Mouse (Mus musculus): ENCODE results near the gene Iqcf5. TPM values are rescaled to one million over a fixed set of nuclear protein-coding genes. Genes with fewer than 3 reads are reported as not detected.

Gene Iqcf5
- total RNA-seq, 2 experiments from 2014 or later, result not detected

DNA sequence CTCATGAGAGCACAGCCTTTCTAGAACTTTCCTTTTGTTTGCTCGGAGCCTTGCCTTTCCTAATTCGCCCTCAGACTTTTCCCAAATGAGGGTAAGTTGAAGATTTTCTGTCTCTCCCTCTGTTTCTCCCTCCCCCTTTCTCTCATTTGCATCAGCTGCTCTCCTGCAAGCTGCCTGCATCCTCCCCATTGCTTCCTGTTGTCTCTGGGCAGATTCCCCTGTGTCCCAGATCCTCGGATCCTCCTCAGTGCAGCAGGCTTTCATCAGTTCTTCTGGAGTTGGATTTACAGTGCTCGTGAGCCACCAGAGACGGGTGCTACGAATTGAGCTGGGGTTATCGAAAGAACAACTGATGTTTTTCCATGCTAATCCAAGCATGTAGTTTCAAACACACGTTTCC, 49.7 kb downstream of the Iqcf5 start:
- no peak for ATAC-seq (replicated peaks; ENCODE audit: low FRiP score, poor library complexity, severe bottlenecking)

Other genes with a start within 250 kb of the Iqcf5 start
- 3.5 and 4.4 TPM in 2 replicates for gene Poc1a, start 233.5 kb upstream of the Iqcf5 start, total RNA-seq (2015; ENCODE audit: low replicate concordance)
- gene Poc1a, start 233.5 kb upstream of the Iqcf5 start, total RNA-seq (2017; ENCODE audit: low replicate concordance), result 5.0 and 10.6 TPM in 2 replicates
- gene Dusp7, start 145.9 kb upstream of the Iqcf5 start, total RNA-seq (2015; ENCODE audit: low replicate concordance), result 17.5 and 19.9 TPM in 2 replicates
- 3.3 and 4.3 TPM in 2 replicates for gene Dusp7, start 145.9 kb upstream of the Iqcf5 start, total RNA-seq (2017; ENCODE audit: low replicate concordance)
- 553 and 845 TPM in 2 replicates for gene Rpl29, start 85.1 kb upstream of the Iqcf5 start, total RNA-seq (2015; ENCODE audit: low replicate concordance)
- 192 and 282 TPM in 2 replicates for gene Rpl29, start 85.1 kb upstream of the Iqcf5 start, total RNA-seq (2017; ENCODE audit: low replicate concordance)
- 0.77 and 4.2 TPM in 2 replicates for gene Acy1, start 76.3 kb upstream of the Iqcf5 start, total RNA-seq (2015; ENCODE audit: low replicate concordance)
- 4.5 and 7.4 TPM in 2 replicates for gene Acy1, start 76.3 kb upstream of the Iqcf5 start, total RNA-seq (2017; ENCODE audit: low replicate concordance)
- gene Abhd14b, start 67.1 kb upstream of the Iqcf5 start, total RNA-seq (2015; ENCODE audit: low replicate concordance), result 2.5 TPM in 1 of 2 replicates, not detected in the other
- gene Abhd14b, start 67.1 kb upstream of the Iqcf5 start, total RNA-seq (2017; ENCODE audit: low replicate concordance), result 0.26 TPM in 1 of 2 replicates, not detected in the other
- 0.77 and 7.3 TPM in 2 replicates for gene Abhd14a, start 66.9 kb upstream of the Iqcf5 start, total RNA-seq (2015; ENCODE audit: low replicate concordance)
- 0.84 and 3.2 TPM in 2 replicates for gene Abhd14a, start 66.9 kb upstream of the Iqcf5 start, total RNA-seq (2017; ENCODE audit: low replicate concordance)
- not detected in 2 replicates for gene Pcbp4, start 61.3 kb upstream of the Iqcf5 start, total RNA-seq (2015; ENCODE audit: low replicate concordance)
- gene Pcbp4, start 61.3 kb upstream of the Iqcf5 start, total RNA-seq (2017; ENCODE audit: low replicate concordance), result not detected in 2 replicates
- not detected in 2 replicates for gene Gpr62, start 48.6 kb upstream of the Iqcf5 start, total RNA-seq (2015; ENCODE audit: low replicate concordance)
- not detected in 2 replicates for gene Gpr62, start 48.6 kb upstream of the Iqcf5 start, total RNA-seq (2017; ENCODE audit: low replicate concordance)
- 3.5 and 4.6 TPM in 2 replicates for gene Rrp9, start 38.6 kb upstream of the Iqcf5 start, total RNA-seq (2015; ENCODE audit: low replicate concordance)
- gene Rrp9, start 38.6 kb upstream of the Iqcf5 start, total RNA-seq (2017; ENCODE audit: low replicate concordance), result 5.7 and 6.4 TPM in 2 replicates
- gene Parp3, start 37.6 kb upstream of the Iqcf5 start, total RNA-seq (2015; ENCODE audit: low replicate concordance), result 1.7 and 7.3 TPM in 2 replicates
- 1.4 and 7.4 TPM in 2 replicates for gene Parp3, start 37.6 kb upstream of the Iqcf5 start, total RNA-seq (2017; ENCODE audit: low replicate concordance)
- not detected in 2 replicates for gene Iqcf1, start 14.6 kb upstream of the Iqcf5 start, total RNA-seq (2015; ENCODE audit: low replicate concordance)
- gene Iqcf1, start 14.6 kb upstream of the Iqcf5 start, total RNA-seq (2017; ENCODE audit: low replicate concordance), result not detected in 2 replicates
- gene Iqcf3, start 47.1 kb downstream of the Iqcf5 start, total RNA-seq (2015; ENCODE audit: low replicate concordance), result not detected in 2 replicates
- gene Iqcf3, start 47.1 kb downstream of the Iqcf5 start, total RNA-seq (2017; ENCODE audit: low replicate concordance), result not detected in 2 replicates
- gene Iqcf4, start 56.4 kb downstream of the Iqcf5 start, total RNA-seq (2015; ENCODE audit: low replicate concordance), result not detected in 2 replicates
- not detected in 2 replicates for gene Iqcf4, start 56.4 kb downstream of the Iqcf5 start, total RNA-seq (2017; ENCODE audit: low replicate concordance)
- not detected in 2 replicates for gene Iqcf6, start 112.0 kb downstream of the Iqcf5 start, total RNA-seq (2015; ENCODE audit: low replicate concordance)
- gene Iqcf6, start 112.0 kb downstream of the Iqcf5 start, total RNA-seq (2017; ENCODE audit: low replicate concordance), result not detected in 2 replicates
- gene Grm2, start 141.5 kb downstream of the Iqcf5 start, total RNA-seq (2015; ENCODE audit: low replicate concordance), result not detected in 2 replicates
- gene Grm2, start 141.5 kb downstream of the Iqcf5 start, total RNA-seq (2017; ENCODE audit: low replicate concordance), result not detected in 2 replicates
- gene Tex264, start 171.4 kb downstream of the Iqcf5 start, total RNA-seq (2015; ENCODE audit: low replicate concordance), result 1.9 and 9.0 TPM in 2 replicates
- gene Tex264, start 171.4 kb downstream of the Iqcf5 start, total RNA-seq (2017; ENCODE audit: low replicate concordance), result 8.8 and 10.9 TPM in 2 replicates